Mouse (Mus musculus): ENCODE measurements at regions not wholly inside any gene's neighbourhood (a gene's known extent, or its start where the extent isn't known, plus 50 kb on each side); places are given as distances from the start of the nearest gene placed in this dataset.
A peak's percentile ranks its signal among the peaks of the same experiment; 100 is the strongest.
"Not testable (repeated sequence)": the region's sequence is repeated elsewhere in the genome, so short reads cannot be mapped to it uniquely, and the experiment has no call there.

GRCm38 (mm10) chr16:20860606-20861005 lies 126.3 kb upstream of the Thpo start:
- DNase-seq (ENCODE audit: low read depth, low spot score): not testable (repeated sequence)

- no peak for DNase-seq (ENCODE audit: low read depth, low spot score)
Measured at GRCm38 (mm10) chr16:20854696-20855213, 120.4 kb upstream of the Thpo start.

GRCm38 (mm10) chr16:20838151-20838550 lies 103.8 kb upstream of the Thpo start:
- no peak for DNase-seq (ENCODE audit: low read depth, low spot score)

DNA sequence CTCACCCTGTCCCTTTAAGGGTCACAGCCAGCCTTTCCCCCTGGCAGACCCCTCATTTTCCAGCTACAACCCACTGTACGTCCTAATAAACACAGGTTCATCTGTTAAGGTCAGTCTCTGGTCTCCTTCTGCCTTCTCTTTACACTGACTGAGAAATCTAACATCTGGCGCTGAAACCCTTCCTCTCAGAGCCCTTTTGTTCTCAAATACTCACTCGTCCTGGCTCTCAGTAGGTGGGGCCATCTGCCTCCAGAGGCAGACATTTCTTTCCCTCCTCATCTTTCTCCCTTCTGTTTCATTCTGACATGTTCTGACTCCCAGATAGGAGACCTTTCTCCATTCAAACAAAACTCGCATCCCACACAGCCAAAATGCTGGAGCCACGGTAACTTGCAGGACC lies 102.6 kb upstream of the Thpo start:
- DNase-seq (ENCODE audit: low read depth, low spot score): no peak

GRCm38 (mm10) chr16:20833838-20834237 lies 99.5 kb upstream of the Thpo start:
- DNase-seq (ENCODE audit: low read depth, low spot score): not testable (repeated sequence)

DNA sequence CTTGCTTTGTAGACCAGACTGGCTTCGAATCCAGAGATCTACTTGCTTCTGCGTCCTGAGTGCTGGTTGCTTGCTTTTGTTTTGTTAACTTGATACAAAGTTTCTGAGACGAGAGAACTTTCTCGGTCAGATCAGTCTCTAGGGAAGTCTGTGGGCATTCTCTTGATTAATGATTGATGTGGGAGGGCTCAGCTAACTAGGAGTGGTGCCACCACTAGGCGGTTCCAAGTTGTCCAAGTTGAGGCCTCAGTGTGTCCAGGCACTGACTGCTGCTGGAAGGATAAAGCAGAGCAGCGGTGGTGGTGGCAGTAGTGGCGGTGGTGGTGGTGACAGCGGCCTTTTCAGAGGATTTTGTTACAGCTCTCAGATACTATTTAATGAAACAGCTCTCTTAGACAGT lies 99.0 kb upstream of the Thpo start:
- no peak for DNase-seq (ENCODE audit: low read depth, low spot score)

GRCm38 (mm10) chr16:20829732-20830435 lies 95.6 kb upstream of the Thpo start:
- no peak for DNase-seq (ENCODE audit: low read depth, low spot score)

- DNase-seq (ENCODE audit: low read depth, low spot score): no peak
Measured at GRCm38 (mm10) chr16:20828996-20829731, 94.9 kb upstream of the Thpo start.

GRCm38 (mm10) chr16:20824226-20824625 lies 89.9 kb upstream of the Thpo start:
- no peak for DNase-seq (ENCODE audit: low read depth, low spot score)

DNA sequence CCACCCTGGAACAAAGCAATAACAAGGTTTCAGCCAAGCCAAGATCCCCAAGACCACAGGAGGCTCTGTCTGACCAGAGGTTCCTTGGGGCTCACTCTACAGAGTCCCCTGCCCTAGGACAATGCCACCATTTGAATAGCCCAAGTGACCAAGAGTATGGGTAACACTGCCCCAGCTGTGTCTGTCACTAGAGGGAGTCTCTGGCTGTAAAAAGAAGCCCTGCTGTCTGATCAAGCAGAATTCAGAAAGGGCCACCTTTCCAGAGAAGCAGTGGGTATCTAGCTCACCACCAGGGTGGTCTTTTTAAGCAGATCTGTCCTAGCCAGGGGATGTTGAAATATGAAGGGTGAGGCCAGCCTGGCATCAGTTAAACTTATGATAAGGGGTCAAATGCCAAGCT lies 86.6 kb upstream of the Thpo start:
- no peak for DNase-seq (ENCODE audit: low read depth, low spot score)

- DNase-seq (ENCODE audit: low read depth, low spot score): no peak
Measured at GRCm38 (mm10) chr16:20819568-20819967, 85.3 kb upstream of the Thpo start.

DNA sequence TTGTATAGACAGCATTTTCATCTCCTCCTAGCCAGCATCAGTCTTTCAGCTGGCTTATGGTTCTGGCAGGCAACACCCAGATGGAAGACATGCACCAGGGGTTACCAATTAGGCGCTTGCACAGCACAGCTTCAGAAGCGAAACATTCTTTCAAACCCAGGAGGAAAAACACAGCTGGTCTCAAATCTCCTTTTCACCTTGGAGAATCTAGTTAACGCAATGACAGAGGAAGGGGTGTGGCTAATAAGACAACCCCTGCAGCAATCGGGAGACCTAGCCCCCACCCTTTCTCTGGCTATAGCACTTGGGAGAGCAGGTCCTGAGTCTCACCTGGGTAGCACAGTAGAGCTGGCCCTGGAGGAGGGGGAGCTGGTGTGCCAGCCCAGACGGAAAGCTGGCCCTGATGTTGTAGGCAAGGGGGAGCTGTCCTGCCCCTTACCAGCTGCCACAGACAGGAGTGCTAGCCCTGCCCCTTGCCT lies 84.4 kb upstream of the Thpo start:
- DNase-seq (ENCODE audit: low read depth, low spot score): no peak

- no peak for DNase-seq (ENCODE audit: low read depth, low spot score)
Measured at GRCm38 (mm10) chr16:20814976-20815375, 80.7 kb upstream of the Thpo start.

- DNase-seq (ENCODE audit: low read depth, low spot score): no peak
Measured at GRCm38 (mm10) chr16:20814240-20814639, 79.9 kb upstream of the Thpo start.

- not testable (repeated sequence) for DNase-seq (ENCODE audit: low read depth, low spot score)
Measured at GRCm38 (mm10) chr16:20812025-20812424, 77.7 kb upstream of the Thpo start.

GRCm38 (mm10) chr16:20810322-20810721 lies 76.0 kb upstream of the Thpo start:
- DNase-seq (ENCODE audit: low read depth, low spot score): no peak

DNA sequence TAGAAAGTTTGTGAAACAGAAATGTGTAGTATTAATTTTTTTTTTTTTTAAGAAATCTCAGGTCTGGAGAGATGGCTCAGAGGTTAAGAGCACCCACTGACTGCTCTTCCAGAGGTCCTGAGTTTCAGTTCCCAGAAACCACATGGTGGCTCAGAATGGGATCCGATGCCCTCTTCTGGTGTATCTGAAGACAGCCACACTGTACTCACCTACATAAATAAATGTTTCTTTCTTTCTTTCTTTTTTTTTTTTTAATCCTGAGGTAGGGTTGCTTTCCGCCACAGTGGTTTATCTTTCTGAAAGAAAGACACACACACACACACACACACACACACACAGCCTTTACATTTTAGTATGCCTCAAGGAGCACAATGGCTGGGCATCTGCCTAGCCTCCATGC lies 74.0 kb upstream of the Thpo start:
- DNase-seq (ENCODE audit: low read depth, low spot score): no peak

DNA sequence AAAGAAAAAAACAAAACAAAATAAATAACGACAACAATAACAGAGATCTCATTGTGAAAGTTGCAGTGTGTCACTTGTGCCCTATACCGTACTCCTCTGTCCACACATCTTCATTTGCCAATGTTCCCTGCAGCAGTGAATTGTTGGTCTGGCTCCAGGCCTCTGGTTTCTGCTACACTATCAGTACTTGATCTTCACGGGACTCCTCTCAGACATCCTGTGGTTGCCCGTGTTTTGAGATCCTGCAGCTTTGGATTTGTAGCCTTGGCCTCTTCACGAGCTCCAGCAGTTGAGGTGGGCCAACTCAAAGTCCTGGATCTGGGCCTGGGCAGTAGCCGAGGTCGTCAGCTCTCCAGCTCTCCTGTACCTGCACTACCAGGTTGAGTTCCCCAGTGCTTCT lies 72.4 kb upstream of the Thpo start:
- DNase-seq (ENCODE audit: low read depth, low spot score): no peak

GRCm38 (mm10) chr16:20805793-20806192 lies 71.5 kb upstream of the Thpo start:
- DNase-seq (ENCODE audit: low read depth, low spot score): no peak

- no peak for DNase-seq (ENCODE audit: low read depth, low spot score)
Measured at GRCm38 (mm10) chr16:20805086-20805485, 70.8 kb upstream of the Thpo start.

- DNase-seq (ENCODE audit: low read depth, low spot score): peak; percentile 20
Measured at GRCm38 (mm10) chr16:20804601-20805017, 70.3 kb upstream of the Thpo start.

- DNase-seq (ENCODE audit: low read depth, low spot score): no peak
Measured at GRCm38 (mm10) chr16:20803278-20803930, 69.1 kb upstream of the Thpo start.
